Mouse (Mus musculus): Measurements from ENCODE around the gene Olfr1151. TPM values are rescaled to one million over a fixed set of nuclear protein-coding genes. Genes with fewer than 3 reads are reported as not detected.

Olfr1151 gene
- not detected in 2 replicates for total RNA-seq (2014; rRNA removed)
- not detected in 2 replicates for polyA plus RNA-seq (2012; rRNA removed)

DNA sequence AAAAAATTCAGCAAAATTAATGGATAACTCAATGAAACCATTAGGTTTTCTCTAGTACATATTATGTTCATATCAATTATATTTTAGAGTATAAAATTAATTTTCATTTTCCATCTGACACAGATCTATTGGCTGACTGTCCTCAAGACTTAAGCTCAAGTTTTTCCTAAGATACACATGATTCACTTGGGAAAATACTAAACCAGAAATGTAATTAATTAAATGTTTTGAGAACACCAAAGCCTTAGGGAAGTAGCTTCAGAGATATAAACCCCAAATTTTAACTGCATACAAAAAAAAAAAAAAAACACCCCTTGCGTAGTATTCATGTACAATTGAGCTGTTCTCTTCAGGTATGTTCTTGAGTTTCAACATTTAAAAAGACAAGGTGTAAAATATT lies at the start of gene Olfr1151:
TSS of gene Olfr1151 (plus strand) at position 301 of the 400 bp plus-strand sequence.
- Histone ChIP-seq H3K27ac (replicated peaks; ENCODE audit: insufficient read depth, low read depth, low read length) (no peak within 1 kb of the TSS), H3K79me2 (ENCODE audit: control insufficient read depth, insufficient read depth, low read length) (no peaks in the 10 kb centered on the region), H3K27me3 (ENCODE audit: control insufficient read depth, insufficient read depth, low read length) (no peaks in the 10 kb centered on the region), H3K4me1 (ENCODE audit: control insufficient read depth, insufficient read depth, low read length) (no peaks in the 10 kb centered on the region), H3K4me3 (ENCODE audit: insufficient read depth, low read depth, low read length) (no peak within 1 kb of the TSS), H3K36me3 (ENCODE audit: control insufficient read depth, insufficient read depth, low read length) (no peaks in the 10 kb centered on the region), H3K9ac (ENCODE audit: low read depth, low read length) (no peak within 1 kb of the TSS)
- TF ChIP-seq POLR2A (IDR thresholded peaks at IDR 0.05; ENCODE audit: extremely low read depth, insufficient read depth, low read length) (no peak), CTCF (IDR thresholded peaks at IDR 0.05; ENCODE audit: low read depth, low read length) (no peak)
- no peak for DNase-seq (ENCODE audit: extremely low read depth, low read depth, low spot score)
- 79% methylated on average over 1 of the region's 1 CpGs for WGBS

DNA sequence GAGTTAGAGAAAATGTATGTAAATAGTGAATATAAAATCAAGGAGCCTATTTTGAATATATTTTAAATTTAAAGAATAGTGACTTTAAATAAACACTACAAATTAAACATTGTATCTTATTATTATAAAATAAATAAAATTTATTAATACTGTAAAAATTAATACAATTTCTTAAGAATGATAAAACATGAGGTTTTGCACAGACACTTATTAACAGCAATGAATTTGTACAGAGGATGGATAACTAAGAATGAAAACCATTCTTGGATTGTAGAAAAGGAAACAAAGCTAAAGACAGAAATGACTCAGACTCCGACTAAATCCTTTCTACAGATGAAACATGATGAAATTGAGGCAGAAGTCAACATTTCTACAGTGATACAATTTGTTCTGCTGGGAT lies 46.1 kb upstream of the Olfr1151 start, which contains the start of gene Olfr1145:
TSS of gene Olfr1145 (plus strand) at position 301 of the 400 bp plus-strand sequence.
- Histone ChIP-seq H3K36me3 (ENCODE audit: control insufficient read depth, insufficient read depth, low read length) (no peaks in the 10 kb centered on the region), H3K9ac (ENCODE audit: low read depth, low read length) (no peak within 1 kb of the TSS), H3K79me2 (ENCODE audit: control insufficient read depth, insufficient read depth, low read length) (no peaks in the 10 kb centered on the region), H3K4me1 (ENCODE audit: control insufficient read depth, insufficient read depth, low read length) (no peaks in the 10 kb centered on the region), H3K27ac (replicated peaks; ENCODE audit: insufficient read depth, low read depth, low read length) (no peak within 1 kb of the TSS), H3K4me3 (ENCODE audit: insufficient read depth, low read depth, low read length) (no peak within 1 kb of the TSS), H3K27me3 (ENCODE audit: control insufficient read depth, insufficient read depth, low read length) (no peaks in the 10 kb centered on the region)
- WGBS, result 63% methylated on average over 1 of the region's 1 CpGs
- no peak for DNase-seq (ENCODE audit: extremely low read depth, low read depth, low spot score)
- TF ChIP-seq POLR2A (IDR thresholded peaks at IDR 0.05; ENCODE audit: extremely low read depth, insufficient read depth, low read length), result no peak
- TF ChIP-seq CTCF (IDR thresholded peaks at IDR 0.05; ENCODE audit: low read depth, low read length), result no peak

DNA sequence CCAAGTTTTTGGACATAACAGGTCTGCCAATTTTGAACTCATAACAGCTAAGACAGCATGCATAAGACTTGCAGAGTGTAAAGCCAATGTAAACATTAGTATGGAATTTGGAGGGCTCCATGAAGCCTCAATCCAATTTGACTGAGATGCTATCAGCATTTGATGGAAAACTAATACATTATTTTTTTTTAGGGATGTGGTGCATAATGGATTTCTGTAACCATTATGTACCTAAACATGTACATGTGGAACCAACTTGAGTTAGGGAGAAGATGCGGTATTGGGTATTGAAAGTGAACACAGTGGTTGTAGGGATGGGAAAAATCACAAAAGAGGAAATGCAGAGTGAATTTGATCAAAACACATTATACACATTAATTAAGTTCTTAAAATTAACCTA lies 25.4 kb upstream of the Olfr1151 start, which contains the start of gene Olfr1148:
TSS of gene Olfr1148 (plus strand) at position 301 of the 400 bp plus-strand sequence.
- Histone ChIP-seq H3K4me1 (ENCODE audit: control insufficient read depth, insufficient read depth, low read length) (no peaks in the 10 kb centered on the region), H3K27ac (replicated peaks; ENCODE audit: insufficient read depth, low read depth, low read length) (no peak within 1 kb of the TSS), H3K36me3 (ENCODE audit: control insufficient read depth, insufficient read depth, low read length) (no peaks in the 10 kb centered on the region), H3K79me2 (ENCODE audit: control insufficient read depth, insufficient read depth, low read length) (no peaks in the 10 kb centered on the region), H3K9ac (ENCODE audit: low read depth, low read length) (no peak within 1 kb of the TSS), H3K4me3 (ENCODE audit: insufficient read depth, low read depth, low read length) (no peak within 1 kb of the TSS), H3K27me3 (ENCODE audit: control insufficient read depth, insufficient read depth, low read length) (no peaks in the 10 kb centered on the region)
- TF ChIP-seq CTCF (IDR thresholded peaks at IDR 0.05; ENCODE audit: low read depth, low read length) (no peak), POLR2A (IDR thresholded peaks at IDR 0.05; ENCODE audit: extremely low read depth, insufficient read depth, low read length) (no peak)
- DNase-seq (ENCODE audit: extremely low read depth, low read depth, low spot score), result no peak
- WGBS, result 93% methylated on average over 1 of the region's 1 CpGs

DNA sequence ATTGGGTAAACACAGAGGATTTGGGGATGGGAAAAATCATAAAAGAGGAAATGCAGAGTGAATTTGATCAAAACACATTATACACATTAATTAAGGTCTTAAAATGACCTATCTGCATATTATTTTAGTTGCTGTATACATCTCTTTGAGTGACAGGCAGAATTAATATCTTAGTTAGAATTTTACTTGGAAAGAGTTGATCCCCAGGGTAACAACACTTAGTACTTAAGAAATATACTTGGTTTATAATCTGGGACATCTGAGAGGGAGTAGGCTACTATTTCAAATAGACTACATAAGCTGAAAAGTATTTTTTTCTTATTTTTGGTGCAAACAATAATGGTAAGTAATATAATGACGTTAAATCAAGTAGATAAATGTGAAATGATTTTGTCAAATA lies 12.0 kb upstream of the Olfr1151 start, which contains the start of gene Olfr1150-ps1:
TSS of gene Olfr1150-ps1 (plus strand) at position 301 of the 400 bp plus-strand sequence.
- no peak within 1 kb of the TSS for H3K27ac ChIP-seq (replicated peaks; ENCODE audit: insufficient read depth, low read depth, low read length)
- peaks cover 5% of the 10 kb centered on the region; the same call in 1 of the 2 replicates for H3K4me1 ChIP-seq (ENCODE audit: control insufficient read depth, insufficient read depth, low read length)
- TF ChIP-seq POLR2A (IDR thresholded peaks at IDR 0.05; ENCODE audit: extremely low read depth, insufficient read depth, low read length) (no peak), CTCF (IDR thresholded peaks at IDR 0.05; ENCODE audit: low read depth, low read length) (no peak)
- no peaks in the 10 kb centered on the region for H3K27me3 ChIP-seq (ENCODE audit: control insufficient read depth, insufficient read depth, low read length)
- no peaks in the 10 kb centered on the region for H3K79me2 ChIP-seq (ENCODE audit: control insufficient read depth, insufficient read depth, low read length)
- no peak within 1 kb of the TSS for H3K4me3 ChIP-seq (ENCODE audit: insufficient read depth, low read depth, low read length)
- H3K9ac ChIP-seq (ENCODE audit: low read depth, low read length), result no peak within 1 kb of the TSS
- 77% methylated on average over 1 of the region's 1 CpGs for WGBS
- H3K36me3 ChIP-seq (ENCODE audit: control insufficient read depth, insufficient read depth, low read length), result no peaks in the 10 kb centered on the region
- DNase-seq (ENCODE audit: extremely low read depth, low read depth, low spot score), result no peak

DNA sequence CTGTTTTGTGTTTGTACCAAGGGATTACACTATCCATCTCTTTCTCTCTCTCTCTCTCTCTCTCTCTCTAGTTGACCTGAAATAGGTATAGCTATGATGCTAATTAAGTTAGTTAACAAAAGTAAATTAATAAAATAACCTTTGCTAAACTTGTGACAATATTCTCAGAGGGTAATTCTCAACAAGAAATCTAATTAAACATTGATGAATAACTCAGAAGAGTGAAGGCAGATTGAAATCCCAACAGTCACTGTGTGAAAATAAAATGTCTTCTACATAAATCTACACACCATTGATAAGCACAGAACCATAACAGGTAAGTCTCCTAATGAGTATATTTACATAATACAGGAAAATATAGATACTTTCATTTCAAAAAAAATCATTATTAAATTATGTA lies 10.5 kb downstream of the Olfr1151 start, which contains the start of gene Olfr1152:
TSS of gene Olfr1152 (plus strand) at position 301 of the 400 bp plus-strand sequence.
- Histone ChIP-seq H3K36me3 (ENCODE audit: control insufficient read depth, insufficient read depth, low read length) (no peaks in the 10 kb centered on the region), H3K79me2 (ENCODE audit: control insufficient read depth, insufficient read depth, low read length) (no peaks in the 10 kb centered on the region), H3K4me1 (ENCODE audit: control insufficient read depth, insufficient read depth, low read length) (no peaks in the 10 kb centered on the region), H3K27me3 (ENCODE audit: control insufficient read depth, insufficient read depth, low read length) (no peaks in the 10 kb centered on the region), H3K4me3 (ENCODE audit: insufficient read depth, low read depth, low read length) (no peak within 1 kb of the TSS), H3K27ac (replicated peaks; ENCODE audit: insufficient read depth, low read depth, low read length) (no peak within 1 kb of the TSS), H3K9ac (ENCODE audit: low read depth, low read length) (no peak within 1 kb of the TSS)
- no peak for DNase-seq (ENCODE audit: extremely low read depth, low read depth, low spot score)
- TF ChIP-seq CTCF (IDR thresholded peaks at IDR 0.05; ENCODE audit: low read depth, low read length), result no peak
- TF ChIP-seq POLR2A (IDR thresholded peaks at IDR 0.05; ENCODE audit: extremely low read depth, insufficient read depth, low read length), result no peak

DNA sequence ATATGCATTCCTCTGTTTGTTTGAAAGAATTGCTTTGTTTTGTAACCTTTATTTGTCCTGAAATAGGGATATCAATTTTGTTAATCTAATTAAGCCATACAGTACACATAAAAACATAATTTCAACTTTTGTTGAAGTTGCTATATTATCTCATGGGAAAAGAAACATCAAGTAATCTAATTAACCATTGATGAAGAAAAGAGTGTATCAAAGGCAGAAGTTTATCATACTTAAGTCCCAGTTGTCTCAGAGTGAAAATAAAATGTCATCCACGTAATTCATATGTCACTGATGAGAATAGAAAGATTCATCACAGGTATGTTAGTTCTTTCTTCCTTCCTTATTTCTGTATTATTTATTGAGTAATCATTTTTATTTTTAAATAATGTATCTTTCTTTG lies 39.0 kb downstream of the Olfr1151 start, which contains the start of gene Olfr1153:
TSS of gene Olfr1153 (plus strand) at position 301 of the 400 bp plus-strand sequence.
- Histone ChIP-seq H3K4me1 (ENCODE audit: control insufficient read depth, insufficient read depth, low read length) (no peaks in the 10 kb centered on the region), H3K79me2 (ENCODE audit: control insufficient read depth, insufficient read depth, low read length) (no peaks in the 10 kb centered on the region), H3K27me3 (ENCODE audit: control insufficient read depth, insufficient read depth, low read length) (no peaks in the 10 kb centered on the region), H3K36me3 (ENCODE audit: control insufficient read depth, insufficient read depth, low read length) (no peaks in the 10 kb centered on the region), H3K4me3 (ENCODE audit: insufficient read depth, low read depth, low read length) (no peak within 1 kb of the TSS), H3K9ac (ENCODE audit: low read depth, low read length) (no peak within 1 kb of the TSS), H3K27ac (replicated peaks; ENCODE audit: insufficient read depth, low read depth, low read length) (no peak within 1 kb of the TSS)
- WGBS, result 57% methylated on average over 1 of the region's 1 CpGs
- TF ChIP-seq POLR2A (IDR thresholded peaks at IDR 0.05; ENCODE audit: extremely low read depth, insufficient read depth, low read length), result no peak
- no peak for TF ChIP-seq CTCF (IDR thresholded peaks at IDR 0.05; ENCODE audit: low read depth, low read length)
- no peak for DNase-seq (ENCODE audit: extremely low read depth, low read depth, low spot score)

Measured in liver, adult 2 months (tissue).